Mouse (Mus musculus) kidney, adult 2 months (tissue): ENCODE results near the gene H2-T22. TPM values are rescaled to one million over a fixed set of nuclear protein-coding genes. Genes with fewer than 3 reads are reported as not detected.

ENCODE experiments used
- DNase-seq: peaks from one replicate; pipeline ENCODE4 v3.0.0; 2021
- H3K27ac ChIP-seq: fragments of 200-500 bp; 2 replicates; pipeline ENCODE4 v1.5.1; 2012; ENCODE audit warnings: low read depth, low read length, control low read depth, inconsistent platforms; ENCODE audit not compliant: insufficient read depth
- H3K27me3 ChIP-seq: fragments of 200-500 bp; replicated peaks from 2 replicates; pipeline ENCODE4 v1.6.1; 2012; ENCODE audit warnings: mild to moderate bottlenecking, moderate library complexity, low read length, inconsistent platforms; ENCODE audit not compliant: control insufficient read depth, insufficient read depth
- H3K36me3 ChIP-seq: fragments of 200-500 bp; 2 replicates; pipeline ENCODE4 v1.6.1; 2012; ENCODE audit warnings: mild to moderate bottlenecking, moderate library complexity, low read length, inconsistent platforms; ENCODE audit not compliant: control insufficient read depth, insufficient read depth
- H3K4me1 ChIP-seq: fragments of 200-500 bp; 2 replicates; pipeline ENCODE4 v1.6.1; 2011; ENCODE audit warnings: low read length; ENCODE audit not compliant: control insufficient read depth, insufficient read depth
- H3K4me3 ChIP-seq: fragments of 200-500 bp; 2 replicates; pipeline ENCODE4 v1.5.1; 2011; ENCODE audit warnings: mild to moderate bottlenecking, low read depth, low read length, control low read depth; ENCODE audit not compliant: insufficient read depth
- CTCF ChIP-seq: fragments of 200-500 bp; conservative IDR thresholded peaks from 2 replicates; pipeline ENCODE4 v1.5.1; 2011; ENCODE audit warnings: low read depth, mild to moderate bottlenecking, control low read depth, low read length, moderate library complexity, mixed read lengths; ENCODE audit not compliant: insufficient read depth, insufficient read length
- POLR2A ChIP-seq: fragments of 200-500 bp; IDR thresholded peaks from one replicate; pipeline ENCODE4 v1.6.1; 2011; ENCODE audit warnings: low read depth, low read length, control low read depth
- WGBS: fragments of 180-500 bp; shearing (Covaris S2); methylation state at CpG from one replicate; pipeline ENCODE4 v1.1.7; 2018; 5-methylcytosine and 5-hydroxymethylcytosine counted together
- polyA plus RNA-seq: library from polyadenylated mRNA; depleted of rRNA; stranded (reverse); fragments of >200 nt; gene quantifications from 2 replicates; pipeline ENCODE4 v1.2.3, GENCODE M21; 2012

The H2-T22 gene
- polyA plus RNA-seq, 1 experiment: 73.2 TPM

DNA sequence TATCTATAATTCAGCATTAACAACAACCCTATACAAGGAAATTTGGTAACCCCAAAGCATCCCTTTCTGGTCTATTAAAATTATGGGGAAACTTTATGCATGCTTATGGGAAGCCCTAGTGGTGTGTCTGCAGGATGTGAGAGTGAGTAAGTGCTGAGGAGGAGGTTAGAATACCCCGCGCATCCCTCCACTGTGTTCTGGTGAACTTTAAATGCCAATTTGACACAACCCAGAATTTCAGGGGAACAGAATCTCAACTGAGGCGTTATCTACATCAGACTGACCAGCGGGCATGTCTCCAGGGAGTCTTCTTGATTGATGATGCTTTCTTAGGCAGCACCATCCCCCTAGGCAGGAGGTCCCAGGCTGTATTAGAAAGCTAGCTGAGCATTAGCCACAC is 16.6 kb downstream of the H2-T22 start:
- no peaks in the 10 kb centered on the region; the same call in 1 of the 2 replicates for H3K4me1 ChIP-seq
- no peak for DNase-seq
- no peaks in the 10 kb centered on the region for H3K36me3 ChIP-seq
- no peaks in the 10 kb centered on the region for H3K27me3 ChIP-seq
- TF ChIP-seq CTCF (no peak), POLR2A (no peak)
- no peak overlapping the region for H3K27ac ChIP-seq
- H3K4me3 ChIP-seq: no peak overlapping the region
- WGBS: 72% methylated on average over 4 of the region's 4 CpGs

DNA sequence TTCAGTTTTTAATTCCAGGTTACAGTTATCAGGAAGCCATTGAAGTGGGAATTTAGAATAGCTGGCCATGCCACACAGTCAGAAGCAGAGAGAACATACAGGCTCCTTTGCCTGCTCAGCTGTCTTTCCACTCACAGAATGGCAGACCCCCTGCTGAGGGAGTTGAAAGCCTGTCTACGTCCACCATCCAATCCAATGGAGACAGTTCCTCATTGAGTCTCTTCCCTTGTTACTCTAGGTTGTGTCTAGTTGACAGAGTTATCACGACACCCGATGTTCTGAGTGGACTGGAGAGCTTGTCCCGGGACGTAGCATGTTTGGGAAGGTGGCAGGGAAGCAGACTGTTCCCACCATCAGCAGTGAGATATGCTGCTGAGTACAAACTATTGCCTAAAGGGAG is 17.4 kb downstream of the H2-T22 start:
- TF ChIP-seq CTCF (no peak), POLR2A (no peak)
- Histone ChIP-seq H3K4me1 (no peaks in the 10 kb centered on the region; the same call in 1 of the 2 replicates), H3K27me3 (no peaks in the 10 kb centered on the region), H3K36me3 (no peaks in the 10 kb centered on the region), H3K4me3 (no peak overlapping the region), H3K27ac (no peak overlapping the region)
- no peak for DNase-seq
- 84% methylated on average over 5 of the region's 5 CpGs for WGBS

DNA sequence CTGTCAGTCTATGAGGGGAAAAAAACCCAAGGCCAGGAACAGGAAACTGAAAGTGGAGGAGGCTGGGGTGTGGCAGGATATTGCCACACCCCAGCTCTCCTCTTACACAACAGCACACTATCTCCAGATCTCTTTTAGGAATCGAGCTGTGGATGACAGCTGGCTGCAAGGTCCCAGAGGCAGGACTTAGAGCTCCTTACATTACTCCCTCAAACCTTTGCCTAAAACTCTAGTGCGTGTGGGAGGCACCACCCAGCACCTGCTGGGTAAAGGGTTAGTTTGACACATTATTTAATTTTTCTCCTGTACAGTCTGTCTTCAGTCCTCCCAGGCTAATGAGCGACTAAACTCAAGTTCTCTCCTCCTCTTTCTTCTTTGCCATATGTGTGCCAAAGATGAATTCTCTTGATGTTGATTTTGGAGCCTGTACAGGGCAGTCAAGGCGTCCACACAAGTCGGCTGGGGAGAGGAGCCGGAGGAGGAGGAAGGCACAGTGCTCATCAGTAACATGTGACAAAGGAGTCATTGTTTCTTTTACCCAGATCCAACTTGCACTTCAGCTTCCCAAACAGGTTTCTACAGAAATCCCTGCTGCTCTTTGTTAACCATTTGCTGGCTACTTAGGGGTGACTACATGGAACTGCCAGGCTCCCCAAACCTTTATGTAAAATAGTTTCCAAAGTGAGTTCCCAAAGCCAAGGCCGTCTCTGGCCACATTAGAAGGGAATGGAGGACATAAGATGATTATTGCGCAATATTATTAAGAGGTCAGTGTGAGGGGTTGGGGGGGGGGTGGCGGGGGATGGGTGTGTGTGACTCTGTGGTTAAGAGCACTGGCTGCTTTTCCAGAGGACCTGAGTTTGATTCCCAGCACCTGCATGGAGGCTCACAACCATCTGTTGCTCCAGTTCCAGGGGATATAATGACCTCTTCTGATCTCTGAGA is 18.6 kb downstream of the H2-T22 start:
- H3K36me3 ChIP-seq: no peaks in the 10 kb centered on the region
- H3K27me3 ChIP-seq: no peaks in the 10 kb centered on the region
- no peak overlapping the region for H3K4me3 ChIP-seq
- 43% methylated on average over 9 of the region's 9 CpGs for WGBS
- peak; percentile 73 for DNase-seq
- H3K4me1 ChIP-seq: no peaks in the 10 kb centered on the region; the same call in 1 of the 2 replicates
- no peak for TF ChIP-seq CTCF
- TF ChIP-seq POLR2A: no peak
- H3K27ac ChIP-seq: peak overlapping the region; percentile 71

DNA sequence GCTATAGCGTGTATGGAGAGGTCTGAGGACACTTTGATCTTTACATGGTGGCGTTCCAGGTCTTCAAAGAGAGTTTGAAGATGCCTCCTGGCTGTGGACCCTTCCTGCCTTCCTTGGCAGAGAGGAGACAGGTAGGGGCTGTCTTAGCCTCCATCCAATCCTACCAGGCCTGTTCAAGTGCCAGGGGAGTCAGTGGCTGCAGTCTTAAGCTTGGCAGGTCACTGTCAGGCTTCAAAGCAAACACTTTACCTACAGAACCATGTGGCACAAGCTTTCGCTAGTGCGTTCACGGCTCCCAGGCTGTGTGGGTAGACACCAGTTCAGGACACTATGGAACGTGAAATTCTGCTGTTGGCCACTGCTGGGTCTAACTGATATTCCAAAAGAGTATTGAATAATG is 19.6 kb downstream of the H2-T22 start:
- 93% methylated on average over 6 of the region's 6 CpGs for WGBS
- no peak overlapping the region for H3K4me3 ChIP-seq
- no peaks in the 10 kb centered on the region; the same call in 1 of the 2 replicates for H3K4me1 ChIP-seq
- no peak for DNase-seq
- H3K27ac ChIP-seq: peak overlapping the region; percentile 4; the same call in 1 of the 2 replicates
- H3K27me3 ChIP-seq: no peaks in the 10 kb centered on the region
- no peaks in the 10 kb centered on the region for H3K36me3 ChIP-seq
- TF ChIP-seq POLR2A (no peak), CTCF (no peak)

DNA sequence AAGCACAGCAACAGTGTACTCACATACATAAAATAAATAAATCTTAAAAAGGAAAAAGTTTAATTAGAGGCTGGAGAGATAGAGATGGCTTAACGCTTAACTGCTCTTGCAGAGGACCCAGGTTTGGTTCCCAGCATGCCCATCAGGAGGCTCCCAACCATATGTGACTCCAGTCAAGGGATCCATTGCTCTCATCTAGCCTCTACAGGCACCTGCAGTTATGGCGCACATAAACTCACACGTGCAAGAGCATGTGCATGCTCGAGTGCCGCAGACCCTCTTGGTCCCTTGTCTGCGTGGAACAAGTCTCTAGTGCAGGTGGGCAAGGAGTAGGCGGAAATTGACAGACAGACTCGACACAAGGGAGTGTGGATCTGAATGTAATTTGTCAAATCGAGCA is 20.4 kb downstream of the H2-T22 start:
- H3K36me3 ChIP-seq: no peaks in the 10 kb centered on the region
- H3K27ac ChIP-seq: no peak overlapping the region
- DNase-seq: no peak
- WGBS: 93% methylated on average over 9 of the region's 9 CpGs
- no peaks in the 10 kb centered on the region; the same call in 1 of the 2 replicates for H3K4me1 ChIP-seq
- H3K27me3 ChIP-seq: no peaks in the 10 kb centered on the region
- no peak overlapping the region for H3K4me3 ChIP-seq
- TF ChIP-seq POLR2A (no peak), CTCF (no peak)

DNA sequence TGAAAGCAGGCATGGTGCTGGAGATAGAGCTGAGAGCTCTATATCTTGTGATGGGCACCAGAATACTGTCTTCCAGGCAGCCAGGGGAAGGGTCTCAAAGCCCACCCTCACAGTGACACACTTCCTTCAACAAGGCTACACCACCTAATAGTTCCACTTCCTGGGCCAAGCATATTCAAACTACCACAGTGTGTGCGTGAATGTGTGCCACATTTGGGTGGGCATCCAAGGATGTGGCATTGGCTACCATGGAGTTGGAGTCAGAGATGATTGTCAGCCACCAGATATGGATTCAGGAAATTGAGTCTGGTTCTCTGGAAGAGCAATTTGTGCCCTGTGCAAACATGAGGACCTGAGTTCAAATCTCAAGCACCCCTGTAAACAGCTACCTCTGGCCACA is 21.2 kb downstream of the H2-T22 start:
- WGBS: 93% methylated on average over 1 of the region's 1 CpGs
- Histone ChIP-seq H3K4me1 (no peaks in the 10 kb centered on the region; the same call in 1 of the 2 replicates), H3K4me3 (no peak overlapping the region), H3K27me3 (no peaks in the 10 kb centered on the region), H3K27ac (peak overlapping the region; percentile 33), H3K36me3 (no peaks in the 10 kb centered on the region)
- no peak for DNase-seq
- TF ChIP-seq CTCF: no peak
- TF ChIP-seq POLR2A: no peak
